Mouse (Mus musculus) testis, postnatal 10 days (tissue): ENCODE measurements around the gene Prss32.

Experiments used
- DNase-seq: peaks from one replicate; pipeline ENCODE4 v3.0.0; 2021; ENCODE audit warnings: low spot score

Gene Prss32

DNA sequence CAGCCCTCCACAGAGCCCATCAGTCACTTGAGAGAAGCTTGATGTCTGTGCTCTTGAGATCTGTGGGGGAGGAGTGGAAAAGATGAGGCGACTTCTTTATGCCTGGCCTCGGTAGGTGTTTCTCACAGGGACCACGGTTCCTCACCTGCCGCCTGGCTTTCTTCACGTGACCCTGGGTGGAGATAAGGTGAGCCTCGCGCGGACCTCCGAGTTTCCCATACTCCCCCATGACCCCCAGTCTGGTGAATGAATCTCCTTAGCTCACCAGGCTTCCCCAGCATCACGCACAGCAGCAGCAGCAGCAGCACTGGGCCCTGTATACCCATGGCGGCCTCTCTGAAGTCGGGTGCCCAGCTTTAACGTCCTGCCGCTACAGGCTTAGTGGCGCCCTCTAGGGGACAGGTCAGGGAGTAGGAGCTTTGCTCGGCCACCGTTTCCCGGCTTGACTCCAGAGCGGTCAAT is at the start of gene Prss32, which contains the start of gene Prss41:
Gene Prss32, plus strand, starts transcription at position 44 of the 462 bp plus-strand sequence.
Gene Prss41, minus strand, starts transcription at position 361 of the 462 bp plus-strand sequence.
- DNase-seq, result peak; percentile 81

- no peak for DNase-seq
Observed at GRCm38 (mm10) chr17:23795323-23795722, 48.3 kb upstream of the Prss32 start.

GRCm38 (mm10) chr17:23797316-23797715 is 46.3 kb upstream of the Prss32 start:
- DNase-seq, result no peak

DNA sequence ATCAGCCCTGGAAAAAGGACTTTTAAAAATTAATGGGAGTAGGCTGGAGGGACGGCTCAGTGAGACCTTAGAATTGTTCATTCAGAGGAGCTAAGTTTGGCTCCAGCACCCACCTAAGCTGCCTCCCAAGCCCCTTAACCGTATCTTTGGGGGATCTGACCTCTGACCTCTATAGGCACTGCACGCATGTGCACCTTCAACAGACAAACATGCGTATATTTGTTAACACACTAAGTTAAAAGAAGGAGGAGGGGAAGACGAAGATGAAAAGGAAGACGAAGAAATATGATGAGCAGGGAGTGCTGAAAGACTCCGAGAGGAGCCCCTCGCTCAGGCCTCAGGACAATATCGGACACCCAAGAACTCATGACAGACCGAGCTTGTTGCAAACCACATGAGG is 42.0 kb upstream of the Prss32 start:
- DNase-seq, result no peak

GRCm38 (mm10) chr17:23802746-23803365 is 40.8 kb upstream of the Prss32 start:
- DNase-seq, result peak; percentile 97

- DNase-seq, result peak; percentile 96
Observed at GRCm38 (mm10) chr17:23803366-23804041, 40.2 kb upstream of the Prss32 start.

DNA sequence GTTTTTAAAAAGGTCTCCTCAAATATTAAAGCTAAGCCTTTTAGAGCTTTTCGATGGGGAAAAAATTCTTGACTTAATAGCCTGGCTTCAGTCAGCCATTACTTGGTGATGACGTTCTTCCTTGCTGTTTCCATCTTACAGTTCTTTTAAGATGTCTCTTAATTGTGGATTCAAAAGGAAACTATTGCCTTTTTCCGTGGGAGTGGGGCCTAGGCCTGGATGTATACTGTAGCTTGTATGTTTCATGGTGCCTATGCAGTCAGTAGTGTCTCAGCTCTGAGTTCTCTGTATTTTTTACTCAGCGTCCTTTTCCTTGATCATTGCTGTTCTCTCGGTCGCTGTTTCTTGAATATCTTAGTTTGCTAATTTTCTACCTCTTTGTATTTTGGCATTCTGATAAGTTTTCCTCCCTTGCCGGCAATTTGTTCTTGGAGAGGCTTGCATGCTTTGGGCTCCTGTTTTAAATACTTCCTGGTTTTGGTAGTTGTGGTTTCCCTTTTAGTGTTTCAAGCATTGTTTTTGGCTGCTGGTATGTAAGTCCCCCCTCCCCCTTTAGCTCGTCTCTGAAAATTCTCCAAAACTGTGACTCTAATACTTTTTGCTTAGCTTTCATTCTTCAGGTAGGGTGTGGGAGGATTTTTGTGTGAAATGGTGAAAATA is 39.1 kb upstream of the Prss32 start:
- no peak for DNase-seq

GRCm38 (mm10) chr17:23806867-23807266 is 36.8 kb upstream of the Prss32 start:
- peak; percentile 66 for DNase-seq

DNA sequence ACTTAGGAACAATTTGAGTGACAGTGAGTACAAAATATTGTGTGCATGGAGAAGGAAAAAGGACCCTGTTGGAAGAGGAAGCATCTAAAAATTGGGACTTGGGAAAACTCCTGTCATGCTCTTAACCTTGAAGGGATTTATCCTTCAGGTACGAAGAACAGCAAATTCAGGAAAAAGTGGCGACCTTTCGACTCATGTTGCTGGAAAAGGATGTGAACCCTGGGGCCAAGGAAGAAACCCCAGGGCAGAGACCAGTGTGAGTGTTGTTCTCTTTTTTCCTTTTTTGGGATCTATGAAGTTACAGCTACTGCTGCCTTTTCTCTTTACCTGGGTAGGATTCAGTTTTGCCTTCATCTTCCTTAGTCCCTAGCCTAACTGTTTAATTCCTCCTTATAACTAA is 35.7 kb upstream of the Prss32 start:
- DNase-seq, result no peak

- DNase-seq, result no peak
Observed at GRCm38 (mm10) chr17:23815641-23816040, 28.0 kb upstream of the Prss32 start.

GRCm38 (mm10) chr17:23818579-23818978 is 25.1 kb upstream of the Prss32 start:
- no peak for DNase-seq

DNA sequence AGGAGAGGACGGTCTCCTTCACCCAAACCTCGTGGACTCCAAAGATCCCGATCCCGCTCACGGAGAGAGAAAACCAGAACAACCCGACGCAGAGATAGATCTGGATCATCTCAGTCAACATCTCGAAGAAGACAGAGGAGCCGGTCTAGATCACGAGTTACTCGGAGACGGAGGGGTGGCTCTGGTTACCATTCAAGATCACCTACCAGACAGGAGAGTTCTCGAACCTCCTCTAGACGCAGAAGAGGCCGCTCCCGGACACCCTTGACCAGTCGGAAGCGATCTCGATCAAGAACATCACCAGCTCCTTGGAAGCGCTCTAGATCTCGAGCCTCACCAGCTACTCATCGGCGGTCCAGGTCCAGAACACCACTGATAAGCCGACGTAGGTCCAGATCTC is 24.4 kb upstream of the Prss32 start:
- DNase-seq, result peak; percentile 49

GRCm38 (mm10) chr17:23820731-23821130 is 22.9 kb upstream of the Prss32 start:
- DNase-seq, result no peak

DNA sequence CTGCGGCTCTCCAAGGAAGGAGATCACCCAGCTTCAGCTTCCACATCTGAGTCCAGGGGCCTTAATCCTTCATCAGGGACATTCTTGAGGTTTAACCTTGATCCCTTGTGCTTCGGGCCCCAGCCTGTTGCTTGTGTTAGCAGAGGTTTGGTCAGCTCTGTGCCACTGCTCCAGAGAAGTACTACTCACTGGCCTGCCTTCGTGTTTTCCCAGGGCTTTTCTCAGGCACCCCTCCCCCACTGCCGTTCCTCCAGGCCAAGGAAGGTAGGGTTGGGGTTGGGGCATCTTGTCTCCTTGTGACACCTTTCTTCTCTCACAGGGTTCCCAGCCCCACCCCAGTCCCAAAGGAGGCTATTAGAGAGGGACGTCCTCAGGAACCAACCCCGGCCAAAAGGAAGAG is 21.6 kb upstream of the Prss32 start:
- DNase-seq, result peak; percentile 66

DNA sequence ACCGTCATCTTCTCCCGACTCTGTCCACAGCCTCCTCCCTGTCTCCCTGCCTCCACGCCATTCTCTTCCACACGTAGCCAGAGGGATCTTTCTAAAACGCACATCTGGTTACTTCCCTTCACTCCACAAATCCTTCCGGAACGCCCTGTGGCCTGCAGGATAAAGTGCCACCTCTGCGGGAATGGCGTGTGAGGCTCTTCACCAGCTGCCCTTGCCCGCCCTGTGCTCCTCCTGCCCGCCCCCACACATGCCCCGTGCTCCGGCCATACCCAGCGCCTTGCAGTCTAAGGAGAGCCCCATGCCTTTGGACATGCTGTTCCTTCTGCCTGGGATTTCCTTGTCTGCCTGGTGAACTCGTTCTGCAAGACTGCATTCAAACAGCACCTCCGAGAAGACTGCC is 20.6 kb upstream of the Prss32 start:
- DNase-seq, result peak; percentile 56

DNA sequence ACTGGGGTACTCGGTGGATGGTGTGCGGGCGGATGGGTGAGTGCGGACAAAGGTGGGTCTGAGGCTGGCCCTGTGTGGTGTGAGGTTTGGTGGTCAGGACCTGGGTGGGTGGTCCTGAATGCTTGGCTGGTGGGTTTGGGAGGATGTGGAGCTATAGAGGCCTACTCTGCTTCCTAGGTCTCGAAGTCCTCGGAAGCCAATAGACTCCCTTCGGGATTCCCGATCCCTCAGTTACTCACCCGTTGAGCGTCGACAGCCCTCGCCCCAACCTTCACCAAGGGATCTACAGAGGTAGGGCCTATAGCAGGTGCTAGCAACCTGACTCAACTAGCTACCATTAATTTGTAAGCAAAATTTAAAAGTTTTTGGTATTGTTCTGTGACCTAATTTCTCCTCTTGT is 20.0 kb upstream of the Prss32 start:
- DNase-seq, result no peak

GRCm38 (mm10) chr17:23825591-23825990 is 18.1 kb upstream of the Prss32 start:
- DNase-seq, result no peak

- peak; percentile 73 for DNase-seq
Observed at GRCm38 (mm10) chr17:23828271-23829001, 15.2 kb upstream of the Prss32 start.

GRCm38 (mm10) chr17:23829064-23829619 is 14.5 kb upstream of the Prss32 start, which contains the start of gene Elob:
Elob (minus strand) TSS chr17:23829136.
- DNase-seq, result peak; percentile 89

- DNase-seq, result no peak
Observed at GRCm38 (mm10) chr17:23831201-23831600, 12.5 kb upstream of the Prss32 start.

DNA sequence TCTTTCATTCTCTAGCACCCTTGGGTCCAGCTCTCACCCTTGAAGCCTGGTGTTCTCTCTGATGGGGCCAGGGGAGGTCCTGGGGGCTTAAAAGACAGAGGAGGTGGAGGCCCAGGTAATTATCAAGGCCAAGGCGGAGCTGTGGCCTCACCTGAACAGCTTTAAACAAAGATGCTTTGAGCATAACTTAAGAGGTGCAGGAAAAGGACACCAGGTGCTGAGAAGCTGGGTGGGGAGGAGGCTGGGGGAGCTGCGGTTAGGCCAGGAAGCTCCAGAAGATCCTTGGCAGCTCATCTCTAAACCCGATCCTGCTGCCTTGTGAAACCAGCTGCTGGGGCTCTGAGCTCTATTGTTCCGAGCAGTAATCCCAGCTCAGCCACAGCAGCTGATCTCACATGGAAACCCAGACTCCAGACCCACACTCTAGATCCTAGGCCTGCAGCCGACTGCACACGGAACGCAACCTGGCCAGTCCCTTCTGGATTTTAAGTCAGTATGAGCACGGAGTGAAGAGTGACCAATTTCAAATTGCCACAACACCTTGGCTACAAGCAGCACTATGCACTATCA is 7.6 kb upstream of the Prss32 start, which contains the start of gene Prss33:
Gene Prss33, minus strand, starts transcription at position 51 of the 570 bp plus-strand sequence.
- no peak for DNase-seq
